Mouse (Mus musculus) NIH3T3 (cell line): ENCODE results near the gene Fgr.

ENCODE experiments used
- DNase-seq: peaks from one replicate; pipeline ENCODE4 v3.0.0-alpha.2; 2012; ENCODE audit warnings: low read depth

Fgr gene

GRCm38 (mm10) chr4:133014896-133015709, 41.2 kb downstream of the Fgr start:
- peak; percentile 12 for DNase-seq

GRCm38 (mm10) chr4:133015710-133016651, 42.1 kb downstream of the Fgr start:
- DNase-seq, result peak; percentile 73

- DNase-seq, result peak; percentile 46
These were observed 43.0 kb downstream of the Fgr start for GRCm38 (mm10) chr4:133016677-133017415.

GRCm38 (mm10) chr4:133017597-133018262, 43.8 kb downstream of the Fgr start:
- DNase-seq, result peak; percentile 57

GRCm38 (mm10) chr4:133018263-133018798, 44.4 kb downstream of the Fgr start:
- no peak for DNase-seq

GRCm38 (mm10) chr4:133020721-133021120, 46.8 kb downstream of the Fgr start:
- no peak for DNase-seq

- DNase-seq, result no peak
These were observed 47.3 kb downstream of the Fgr start for GRCm38 (mm10) chr4:133021181-133021671.

GRCm38 (mm10) chr4:133022217-133022616, 48.3 kb downstream of the Fgr start:
- DNase-seq, result no peak

GRCm38 (mm10) chr4:133022954-133023635, 49.2 kb downstream of the Fgr start:
- no peak for DNase-seq

GRCm38 (mm10) chr4:133023636-133024035, 49.7 kb downstream of the Fgr start:
- no peak for DNase-seq

GRCm38 (mm10) chr4:133024404-133024803, 50.5 kb downstream of the Fgr start:
- no peak for DNase-seq

GRCm38 (mm10) chr4:133024969-133025685, 51.2 kb downstream of the Fgr start:
- DNase-seq, result peak; percentile 74

- no peak for DNase-seq
These were observed 52.4 kb downstream of the Fgr start for GRCm38 (mm10) chr4:133026272-133026671.

- DNase-seq, result no peak
These were observed 53.0 kb downstream of the Fgr start for GRCm38 (mm10) chr4:133026826-133027375.

GRCm38 (mm10) chr4:133027721-133028120, 53.8 kb downstream of the Fgr start:
- no peak for DNase-seq

GRCm38 (mm10) chr4:133028193-133028592, 54.3 kb downstream of the Fgr start:
- no peak for DNase-seq

GRCm38 (mm10) chr4:133028875-133029274, 55.0 kb downstream of the Fgr start:
- no peak for DNase-seq

- DNase-seq, result no peak
These were observed 58.7 kb downstream of the Fgr start for GRCm38 (mm10) chr4:133032410-133033095.

GRCm38 (mm10) chr4:133034478-133034877, 60.6 kb downstream of the Fgr start:
- DNase-seq, result no peak
